Mouse (Mus musculus) spleen, postnatal 10 days (tissue): ENCODE data around the gene Ubtf.
"Not testable (repeated sequence)": the region's sequence is repeated elsewhere in the genome, so short reads cannot be mapped to it uniquely, and the experiment has no call there.

Source experiments
- DNase-seq, 2 experiments: peaks; one replicate each; pipeline ENCODE4 v3.0.0; 2021 to 2022; ENCODE audit warnings: low spot score in 2 of 2

Ubtf gene

GRCm38 (mm10) chr11:102319410-102319792 is at the start of gene Ubtf:
TSS of gene Ubtf (minus strand) at chr11:102319742.
- DNase-seq = peak; percentile 85 to 86

DNA sequence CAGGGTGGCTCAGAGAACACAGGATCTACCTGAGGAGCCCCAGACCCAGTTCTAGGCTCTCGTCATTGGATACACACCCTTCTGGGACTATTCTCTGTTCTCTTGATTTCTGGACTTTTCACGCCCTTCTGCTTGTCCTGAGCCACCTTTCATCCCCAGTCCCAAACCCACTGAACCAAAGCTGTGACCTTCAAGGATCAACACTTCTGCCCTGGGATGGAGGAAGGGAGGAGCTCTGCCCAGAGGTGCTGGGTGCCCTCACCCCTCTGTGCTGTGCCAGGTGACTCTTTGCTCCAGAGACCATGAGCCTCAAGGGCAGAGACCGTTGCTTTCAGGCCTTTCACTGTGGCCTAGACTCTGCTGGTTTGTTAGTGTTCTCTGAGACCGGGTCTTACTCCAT is 49.7 kb upstream of the Ubtf start:
- DNase-seq = peak in 1 of 2 experiments; percentile 52

DNA sequence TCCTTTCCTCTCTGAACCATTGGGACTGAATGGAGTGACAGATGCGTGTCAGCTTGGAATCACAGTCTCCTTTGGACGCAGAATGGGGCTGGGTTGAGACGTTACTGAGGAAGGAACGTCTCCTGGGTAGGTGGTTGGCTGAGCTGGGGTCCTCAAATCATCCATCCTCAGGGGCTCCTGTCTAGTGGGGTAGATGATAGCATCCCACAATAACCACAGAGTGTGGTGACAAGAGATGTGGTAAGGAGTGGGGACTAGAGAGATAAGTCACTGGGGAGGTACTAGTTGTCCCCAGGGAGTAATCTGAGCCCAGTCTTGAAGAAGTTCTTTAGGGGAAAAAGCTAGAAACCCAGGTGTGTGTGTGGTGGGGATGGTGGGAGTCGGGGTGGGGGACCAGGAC is 48.8 kb upstream of the Ubtf start:
- DNase-seq = peak in 1 of 2 experiments; percentile 17

DNA sequence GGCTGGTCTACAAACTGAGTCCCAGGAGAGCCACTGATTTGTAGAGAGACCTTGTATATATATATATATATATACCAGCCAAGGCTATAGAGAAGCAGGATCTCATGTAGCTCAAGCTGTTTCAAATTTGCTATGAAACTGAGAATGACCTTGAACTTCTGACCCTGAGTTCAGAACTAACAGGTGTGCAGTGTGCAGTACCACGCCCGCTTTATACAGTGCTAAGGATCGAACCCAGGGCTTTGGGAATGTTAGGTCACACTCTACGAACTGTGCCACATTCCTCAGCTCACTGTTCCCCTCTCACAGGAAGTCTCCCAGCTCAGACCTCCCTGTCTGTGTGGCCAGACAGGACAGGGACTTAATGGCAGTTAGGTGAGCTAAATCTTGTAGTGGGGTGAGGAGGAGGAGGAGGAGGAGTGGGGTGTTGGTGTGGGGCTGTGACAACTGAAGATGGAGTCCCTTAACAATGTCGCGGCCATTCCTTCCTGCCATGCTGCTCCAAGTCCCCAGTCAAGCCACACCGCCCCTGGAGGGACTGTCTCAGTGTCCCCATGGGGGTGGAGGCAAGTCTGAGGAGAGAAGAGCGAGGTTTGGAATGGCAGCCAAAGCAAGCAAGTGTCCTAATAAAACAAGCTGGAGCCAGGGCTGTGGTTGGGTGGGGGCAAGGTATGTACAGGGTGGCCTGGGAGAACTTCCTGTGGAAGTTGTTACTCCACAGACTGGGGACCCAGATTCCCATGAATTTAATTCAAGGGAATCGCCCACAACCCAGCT is 48.1 kb upstream of the Ubtf start:
- peak in 1 of 2 experiments; percentile 19 for DNase-seq

DNA sequence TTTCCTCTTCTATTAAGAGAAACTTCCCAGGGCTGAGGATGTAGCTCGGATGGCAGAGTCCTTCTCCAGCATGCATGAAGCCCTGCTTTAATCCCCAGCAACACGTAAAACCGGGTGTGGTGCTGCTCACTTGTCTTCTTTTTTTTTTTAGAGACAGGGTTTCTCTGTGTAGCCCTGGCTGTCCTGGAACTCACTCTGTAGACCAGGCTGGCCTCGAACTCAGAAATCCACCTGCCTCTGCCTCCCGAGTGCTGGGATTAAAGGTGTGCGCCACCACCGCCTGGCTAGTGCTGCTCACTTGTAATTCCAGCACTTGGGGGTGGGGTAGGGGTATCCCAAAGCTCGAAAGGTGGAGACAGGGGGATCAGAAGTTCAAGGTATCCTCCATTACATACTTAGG is 46.6 kb upstream of the Ubtf start, which contains the start of gene Slc4a1:
Gene Slc4a1, minus strand, starts transcription at position 101 of the 400 bp plus-strand sequence.
- not testable (repeated sequence) for DNase-seq

DNA sequence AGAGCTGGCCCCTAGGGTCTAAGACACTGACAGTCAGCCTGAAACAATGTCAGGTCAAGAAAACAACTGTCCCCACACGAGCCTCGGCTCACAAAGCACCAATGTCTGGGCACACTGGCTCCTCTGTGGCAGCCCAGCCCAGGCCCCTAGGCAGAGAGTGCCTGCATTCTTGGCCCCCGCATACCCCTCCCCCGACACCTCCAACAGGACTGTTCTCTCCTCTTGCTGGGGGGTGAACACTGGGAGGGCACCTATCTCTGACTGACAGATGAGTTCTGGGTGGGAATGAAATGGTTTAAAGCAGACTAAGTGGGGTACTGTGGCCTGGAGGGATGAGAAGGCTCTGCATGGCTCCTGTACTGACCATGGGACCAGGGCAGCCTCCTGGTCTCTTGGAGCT is 46.2 kb upstream of the Ubtf start:
- peak; percentile 60 to 76 for DNase-seq

- peak; percentile 85 to 87 for DNase-seq
Measured at GRCm38 (mm10) chr11:102364570-102365371, 45.2 kb upstream of the Ubtf start.

DNA sequence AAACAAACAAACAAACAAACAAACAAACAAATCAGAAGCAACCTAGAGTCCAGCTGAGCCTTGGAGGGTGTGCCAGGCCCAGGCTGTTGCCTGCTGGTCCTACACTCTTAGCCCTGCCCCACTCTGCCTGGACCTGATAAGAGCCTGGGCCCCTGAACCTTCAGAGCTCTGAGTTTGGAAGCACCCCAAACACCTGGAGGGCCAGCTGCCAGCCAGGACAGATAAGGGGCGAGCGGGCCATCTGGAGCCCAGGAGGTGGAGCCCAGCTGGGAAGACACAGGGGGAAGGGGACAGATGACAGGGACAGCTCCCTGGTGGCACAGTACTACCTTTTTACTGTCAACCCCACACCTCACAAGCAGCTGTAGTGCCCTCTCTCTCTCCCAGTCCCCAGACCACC is 44.1 kb upstream of the Ubtf start:
- DNase-seq = peak; percentile 85 to 92

- DNase-seq = peak; percentile 28 to 55
Measured at GRCm38 (mm10) chr11:102361776-102362495, 42.4 kb upstream of the Ubtf start.

DNA sequence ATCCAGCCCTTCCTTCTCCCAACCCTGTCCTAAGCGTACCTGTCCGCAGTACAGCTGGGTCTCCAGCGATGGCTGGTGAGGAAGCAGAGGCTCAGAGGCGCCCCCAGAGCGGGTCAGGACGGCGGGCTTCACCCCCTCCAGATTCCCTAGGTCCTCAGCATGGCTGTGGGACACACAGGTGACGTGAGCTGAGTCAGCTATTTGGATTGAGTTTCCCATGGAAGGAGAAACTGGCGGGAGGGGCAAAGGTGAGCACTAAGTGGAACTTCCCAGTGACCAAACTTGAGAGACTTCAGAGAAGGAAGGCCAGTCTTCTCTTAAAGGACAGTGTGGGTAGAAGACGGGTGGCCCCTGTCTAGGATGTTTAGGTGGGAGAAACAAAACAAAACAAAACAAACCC is 38.8 kb upstream of the Ubtf start:
- peak; percentile 27 to 29 for DNase-seq

DNA sequence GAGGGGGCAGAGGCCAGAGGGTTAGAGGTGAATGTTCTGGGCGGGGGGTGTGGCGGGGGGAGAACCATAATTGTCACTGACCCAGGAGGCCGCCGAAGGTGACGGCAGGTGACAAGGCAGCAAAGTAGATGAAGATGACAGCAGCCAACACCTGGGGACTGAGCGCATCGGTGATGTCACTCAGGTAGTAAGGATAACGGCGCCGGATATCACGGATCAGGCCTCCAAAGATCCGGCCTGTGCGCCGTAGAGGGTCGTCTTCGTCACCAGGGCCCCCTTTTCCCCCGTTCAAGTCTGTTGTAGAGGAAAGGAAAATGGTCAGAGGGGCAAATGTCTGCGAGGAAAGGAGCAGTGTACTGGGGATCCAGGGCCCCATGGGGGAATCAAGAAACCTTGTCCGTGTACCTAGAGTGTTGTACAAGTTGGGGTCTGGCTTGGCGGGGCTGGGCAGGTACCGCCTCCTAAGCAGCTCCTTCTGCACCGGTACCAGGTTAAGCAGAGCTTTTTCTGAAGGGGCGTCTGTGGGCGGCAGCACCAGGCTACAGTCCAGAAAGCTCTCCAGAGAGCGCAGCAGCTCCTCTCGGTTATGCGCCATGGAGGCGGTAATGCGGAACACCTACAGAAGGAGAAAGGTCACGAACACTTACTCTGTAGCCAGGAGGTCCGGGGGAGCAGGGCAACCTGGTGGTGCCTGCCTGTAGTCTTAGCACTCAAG is 37.3 kb upstream of the Ubtf start:
- DNase-seq = peak; percentile 33 to 36

DNA sequence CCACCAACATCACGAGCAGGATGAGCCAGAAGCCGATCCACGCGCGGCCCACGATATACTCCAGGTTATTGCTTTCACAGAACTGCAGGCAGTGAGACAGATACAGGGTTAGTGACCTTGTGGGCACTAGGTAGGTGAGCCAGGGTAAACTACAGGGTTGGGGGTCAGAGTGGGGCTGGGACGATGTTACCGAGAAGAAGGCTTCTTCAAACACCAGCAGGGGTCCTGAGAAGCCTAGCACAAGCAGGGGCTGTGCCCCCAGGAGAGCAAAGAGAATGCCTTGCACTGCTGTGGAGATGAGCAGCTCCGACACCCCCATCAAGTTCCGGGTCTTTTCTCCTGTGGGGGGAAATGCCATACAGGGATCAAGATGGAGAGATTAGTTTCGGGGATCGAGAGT is 36.6 kb upstream of the Ubtf start:
- peak in 1 of 2 experiments; percentile 27 for DNase-seq

GRCm38 (mm10) chr11:102355501-102355900 is 36.0 kb upstream of the Ubtf start:
- DNase-seq = peak; percentile 22 to 28

- DNase-seq = peak; percentile 33 to 40
Measured at GRCm38 (mm10) chr11:102353021-102353431, 33.5 kb upstream of the Ubtf start.

DNA sequence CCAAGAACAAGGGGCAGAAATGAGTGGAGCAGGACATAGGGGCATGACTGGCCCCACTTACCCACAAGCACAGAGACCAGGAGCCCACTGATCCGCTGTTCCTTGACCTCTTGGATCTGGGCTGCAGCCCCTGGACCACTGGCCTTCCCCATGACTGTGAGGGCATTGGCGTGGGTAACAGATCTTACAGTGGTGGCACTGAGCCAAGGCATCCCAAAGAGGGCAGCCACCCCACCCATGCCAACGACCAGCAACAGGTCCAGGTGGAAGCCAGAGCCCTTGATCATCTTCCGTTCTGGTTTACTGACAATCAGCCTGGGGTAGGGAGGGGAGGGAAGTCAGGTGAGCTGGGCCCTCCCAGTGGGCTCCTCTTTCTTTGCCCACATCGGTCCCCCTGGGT is 32.8 kb upstream of the Ubtf start:
- peak in 1 of 2 experiments; percentile 40 for DNase-seq

DNA sequence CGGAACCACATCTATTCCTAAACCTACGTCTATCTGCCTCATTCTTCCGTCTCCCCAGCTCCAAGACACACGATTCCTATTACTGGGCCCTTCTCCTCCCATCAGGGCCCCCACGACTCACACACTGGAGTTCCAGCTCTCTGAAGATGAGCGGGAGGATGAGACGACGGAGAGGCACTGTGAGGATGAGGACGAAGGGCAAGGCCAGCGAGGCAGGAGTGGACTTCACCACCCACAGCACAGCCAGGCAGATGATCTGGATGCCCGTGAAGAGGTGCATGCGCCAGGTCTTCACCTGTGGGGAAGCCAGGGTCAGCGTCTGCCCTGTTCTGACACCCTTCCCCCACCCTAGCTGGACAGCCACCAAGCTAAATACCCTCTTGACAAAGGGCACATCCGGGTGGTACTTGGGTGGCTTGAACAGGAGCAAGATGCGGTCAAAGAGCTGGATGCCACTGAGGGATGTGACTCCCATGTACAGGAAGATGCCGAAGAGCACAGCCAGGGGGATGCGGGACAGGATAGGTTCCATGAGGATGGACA is 31.5 kb upstream of the Ubtf start:
- peak; percentile 33 to 54 for DNase-seq

DNA sequence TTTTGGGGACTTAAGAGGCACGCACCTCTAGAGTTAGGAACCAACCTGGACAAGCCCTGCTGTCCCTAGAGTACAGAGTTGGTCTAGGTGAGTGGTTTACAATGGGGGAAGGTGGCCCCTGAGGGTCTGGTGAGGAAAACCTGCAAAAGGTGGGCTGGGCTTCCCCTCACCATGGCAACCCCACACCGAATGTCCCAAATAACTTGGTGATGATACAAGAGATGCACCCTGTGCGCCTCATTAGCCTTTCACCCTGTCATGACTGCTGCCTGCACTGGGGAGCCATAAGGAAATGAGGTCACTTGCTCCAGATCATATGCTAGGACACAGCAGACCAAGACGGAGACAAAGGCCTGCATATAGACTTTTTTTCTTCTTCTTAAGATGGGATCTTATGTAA is 30.9 kb upstream of the Ubtf start:
- DNase-seq = peak; percentile 27 to 29

DNA sequence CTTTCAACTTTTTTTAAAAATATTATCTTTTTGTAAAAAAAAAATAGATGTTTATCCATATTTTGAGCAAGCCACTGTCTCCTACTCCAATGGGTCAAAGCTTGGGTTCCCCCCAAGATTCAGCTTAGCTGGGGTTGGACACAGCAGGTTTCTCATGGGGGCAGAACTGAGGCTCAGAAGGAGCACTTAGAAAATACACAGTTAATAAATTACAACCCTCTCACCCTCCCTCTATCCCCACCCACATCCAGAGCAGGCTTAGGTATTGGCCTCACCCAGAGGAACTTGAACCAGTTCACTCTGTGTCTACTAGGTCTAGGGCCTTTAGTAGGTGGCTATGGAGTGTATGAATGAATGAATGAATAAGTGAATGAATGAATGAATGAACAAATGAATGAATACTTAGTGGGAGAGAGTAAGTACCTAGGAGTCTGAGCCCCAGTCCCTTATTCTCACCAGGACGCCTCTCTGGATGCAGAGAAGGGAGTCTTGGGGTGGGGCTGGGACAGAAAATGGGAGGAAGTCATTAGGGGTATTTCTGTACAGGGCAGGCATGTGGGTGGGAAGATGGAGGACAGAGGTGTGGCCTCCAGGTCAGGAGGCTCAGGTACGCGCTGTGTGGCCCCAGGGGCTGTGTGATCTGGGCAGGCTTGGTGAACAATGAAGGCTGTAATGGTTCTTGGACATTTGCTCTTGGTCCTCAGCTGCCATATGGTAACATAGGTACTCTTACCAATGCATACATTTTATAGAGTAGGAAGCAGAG is 29.8 kb upstream of the Ubtf start:
- peak; percentile 25 for DNase-seq

GRCm38 (mm10) chr11:102348771-102349170 is 29.2 kb upstream of the Ubtf start:
- peak in 1 of 2 experiments; percentile 49 for DNase-seq

DNA sequence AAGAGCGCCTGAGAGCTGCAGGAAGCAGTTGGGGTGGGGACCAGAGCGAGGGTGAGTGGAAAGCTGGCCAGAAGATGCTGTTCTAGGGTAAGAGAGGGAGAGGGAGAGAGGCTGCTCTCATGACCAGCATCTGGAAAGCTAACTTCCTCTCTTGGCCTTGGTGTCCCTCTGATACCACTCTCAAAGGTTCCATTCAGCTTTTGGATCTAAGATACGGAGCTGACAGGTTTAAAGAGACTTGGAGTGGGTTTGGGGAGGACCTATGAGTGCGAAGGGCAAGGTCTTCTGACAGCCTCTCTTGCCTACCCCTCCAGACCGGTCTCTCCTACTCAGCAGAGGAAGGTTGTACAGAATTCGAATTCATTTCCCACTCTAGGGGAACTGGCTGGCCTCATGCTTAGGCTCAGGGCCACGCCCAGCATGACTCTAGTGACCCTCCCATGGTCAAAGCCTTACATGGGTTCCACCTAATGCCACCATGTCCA is 28.6 kb upstream of the Ubtf start:
- DNase-seq = peak; percentile 60 to 70
